Comparison of ENCODE assay signal across 29 mouse cellular contexts in genomic region chr9:82581373-82582018, GRCm38 (mm10).
DNase-seq lines count a peak whose midpoint lies in the region; ATAC-seq lines count a peak whose summit lies in the region.
"Had no signal": no experiment of that assay in that cellular context is flagged by ENCODE, and none has a peak within 500 bp of the region (broad histone marks: within the 10 kb centered on the region; RNA-seq: fewer than 3 reads in every experiment).

No protein-coding gene starts in this region.

- H3K9ac ChIP-seq in forebrain, embryonic 13.5 days: no peak overlapping the region
- no peak overlapping the region for H3K9ac ChIP-seq in forebrain, embryonic 12.5 days
- H3K9ac ChIP-seq in forebrain, embryonic 15.5 days (replicated peaks): no peak overlapping the region
- H3K9ac ChIP-seq: hindbrain, embryonic 13.5 days; limb, embryonic 12.5 days; liver, embryonic 15.5 days; lung, embryonic 14.5 days had no signal

- no peaks in the 10 kb centered on the region for H3K36me3 ChIP-seq in forebrain, embryonic 13.5 days (ENCODE audit: poor library complexity, severe bottlenecking)
- H3K36me3 ChIP-seq in forebrain, embryonic 12.5 days (replicated peaks): no peaks in the 10 kb centered on the region
- H3K36me3 ChIP-seq in forebrain, embryonic 15.5 days: no peaks in the 10 kb centered on the region
- H3K36me3 ChIP-seq: hindbrain, embryonic 13.5 days; limb, embryonic 12.5 days; liver, embryonic 15.5 days had no signal

- H3K4me3 ChIP-seq in forebrain, embryonic 13.5 days: no peak overlapping the region
- no peak overlapping the region for H3K4me3 ChIP-seq in forebrain, embryonic 12.5 days (replicated peaks)
- no peak overlapping the region for H3K4me3 ChIP-seq in forebrain, embryonic 15.5 days
- H3K4me3 ChIP-seq: hindbrain, embryonic 13.5 days; limb, embryonic 12.5 days; liver, embryonic 15.5 days had no signal

- peak; percentile 2 for DNase-seq in 3T3-L1 (ENCODE audit: low read depth, low spot score)
- DNase-seq in brain, adult 2 months (ENCODE audit: low read depth, low spot score): peak; percentile 13
- no peak for DNase-seq in right cerebral cortex, postnatal 25 days
- no peak for DNase-seq in layer of hippocampus, postnatal 10 days (ENCODE audit: low spot score in 2 of 2)
- no peak for DNase-seq in left cerebral cortex, postnatal 36 days (ENCODE audit: low spot score in 2 of 2)
- DNase-seq: adrenal gland, postnatal 25 days; B cell, adult 2 months; cerebellum, adult 2 months; cerebellum, postnatal 14 days; gastrocnemius, postnatal 36 days; heart, adult 18-20 months; heart, postnatal 36 days; kidney, adult 9 months; kidney, postnatal 10 days; layer of hippocampus, adult 9-11 months; lung, embryonic 14.5 days; right cerebral cortex, adult 18-20 months; right cerebral cortex, postnatal 4 days; thymus, postnatal 4 days had no signal

- 25% methylated on average over 4 of the region's 4 CpGs for WGBS in forebrain, embryonic 13.5 days
- WGBS in forebrain, embryonic 12.5 days: 32% methylated on average over 4 of the region's 4 CpGs
- WGBS in forebrain, embryonic 15.5 days: 29% methylated on average over 4 of the region's 4 CpGs

- H3K4me2 ChIP-seq in forebrain, embryonic 13.5 days: no peak overlapping the region
- no peak overlapping the region for H3K4me2 ChIP-seq in forebrain, embryonic 12.5 days
- H3K4me2 ChIP-seq in forebrain, embryonic 15.5 days (replicated peaks): no peak overlapping the region
- H3K4me2 ChIP-seq: heart, embryonic 11.5 days; hindbrain, embryonic 13.5 days; limb, embryonic 12.5 days; liver, embryonic 15.5 days; lung, embryonic 14.5 days; midbrain, embryonic 11.5 days had no signal

- ATAC-seq in forebrain, embryonic 13.5 days: peak; percentile 72
- ATAC-seq in forebrain, embryonic 12.5 days (ENCODE audit: low FRiP score): no peak
- peak; percentile 68 for ATAC-seq in forebrain, embryonic 15.5 days (replicated peaks)
- ATAC-seq: intestine, postnatal 0 days had no signal

- no peaks in the 10 kb centered on the region for H3K27me3 ChIP-seq in forebrain, embryonic 13.5 days
- no peaks in the 10 kb centered on the region for H3K27me3 ChIP-seq in forebrain, embryonic 12.5 days
- H3K27me3 ChIP-seq in forebrain, embryonic 15.5 days: no peaks in the 10 kb centered on the region
- H3K27me3 ChIP-seq: CH12.LX; hindbrain, embryonic 13.5 days; limb, embryonic 12.5 days; liver, embryonic 15.5 days had no signal

- 0 out of 2 replicates have a peak, but pooled peaks cover 3% of the 10 kb centered on the region for H3K4me1 ChIP-seq in forebrain, embryonic 13.5 days
- H3K4me1 ChIP-seq in forebrain, embryonic 12.5 days: no peaks in the 10 kb centered on the region; the same call in 1 of the 2 replicates
- H3K4me1 ChIP-seq in forebrain, embryonic 15.5 days: peaks cover 8% of the 10 kb centered on the region
- H3K4me1 ChIP-seq: hindbrain, embryonic 13.5 days; limb, embryonic 12.5 days; liver, embryonic 15.5 days had no signal

- intact Hi-C loops in left cerebral cortex, postnatal 36 days (cut with DNase I): no loop called here

- no peak overlapping the region for H3K27ac ChIP-seq in forebrain, embryonic 13.5 days
- H3K27ac ChIP-seq in forebrain, embryonic 12.5 days: no peak overlapping the region
- H3K27ac ChIP-seq in forebrain, embryonic 15.5 days (replicated peaks): no peak overlapping the region
- H3K27ac ChIP-seq: hindbrain, embryonic 13.5 days; limb, embryonic 12.5 days; liver, embryonic 15.5 days had no signal

- H3K9me3 ChIP-seq in forebrain, embryonic 13.5 days (replicated peaks): no peaks in the 10 kb centered on the region
- H3K9me3 ChIP-seq in forebrain, embryonic 12.5 days: no peaks in the 10 kb centered on the region
- no peaks in the 10 kb centered on the region for H3K9me3 ChIP-seq in forebrain, embryonic 15.5 days
- H3K9me3 ChIP-seq: hindbrain, embryonic 13.5 days; limb, embryonic 12.5 days; liver, embryonic 15.5 days had no signal

Comparison
In these comparisons a context has a peak if more than half of its experiments do, and no peak if none do; other contexts are left out.
1. DNase-seq: peak in 3T3-L1 (single experiment) and brain, adult 2 months (single experiment); none in right cerebral cortex, postnatal 25 days (single experiment), layer of hippocampus, postnatal 10 days (0 of 2) and left cerebral cortex, postnatal 36 days (0 of 2).